Mouse (Mus musculus) ovary, postnatal 36 days (tissue): ENCODE results near the gene Cap2.

Experiments
- DNase-seq: peaks from one replicate; pipeline ENCODE4 v3.0.0; 2022; ENCODE audit warnings: low spot score, mixed read lengths

Gene Cap2

DNA sequence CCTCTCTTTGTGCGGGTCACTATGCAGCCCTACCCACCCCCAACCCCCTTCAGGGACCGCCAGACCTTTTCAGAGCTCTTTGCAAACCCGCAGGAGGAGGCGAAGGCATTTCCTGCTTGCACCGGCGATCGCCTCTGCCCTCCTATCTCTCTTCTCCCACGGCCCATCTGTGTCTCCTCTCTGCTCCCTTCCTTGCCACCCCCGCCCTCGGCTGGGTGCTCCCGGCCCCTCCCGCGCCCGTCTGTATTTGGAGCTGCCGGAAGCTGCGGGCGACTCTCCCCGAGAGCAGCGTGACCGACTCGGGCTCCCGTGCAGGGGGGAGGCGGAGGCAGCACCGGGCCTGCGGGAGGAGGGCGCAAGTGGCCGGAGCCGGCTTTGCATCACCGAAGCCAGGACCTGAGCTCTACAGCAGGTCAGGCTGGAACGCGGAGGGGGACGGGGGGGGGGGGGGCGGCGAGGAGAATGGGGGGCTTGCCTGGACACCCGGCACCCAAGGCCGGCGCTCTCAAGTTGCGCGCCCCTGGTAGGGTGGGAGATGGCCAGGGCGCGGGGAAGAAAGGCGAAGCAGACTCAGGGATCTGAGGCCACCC is at the start of gene Cap2:
Gene Cap2 (plus strand): TSS at position 49 of the 590 bp plus-strand sequence.
- DNase-seq, result peak; percentile 77

- no peak for DNase-seq
Observed at GRCm38 (mm10) chr13:46459546-46459945, 42.1 kb upstream of the Cap2 start.

GRCm38 (mm10) chr13:46462280-46462679 is 39.4 kb upstream of the Cap2 start:
- DNase-seq, result no peak

DNA sequence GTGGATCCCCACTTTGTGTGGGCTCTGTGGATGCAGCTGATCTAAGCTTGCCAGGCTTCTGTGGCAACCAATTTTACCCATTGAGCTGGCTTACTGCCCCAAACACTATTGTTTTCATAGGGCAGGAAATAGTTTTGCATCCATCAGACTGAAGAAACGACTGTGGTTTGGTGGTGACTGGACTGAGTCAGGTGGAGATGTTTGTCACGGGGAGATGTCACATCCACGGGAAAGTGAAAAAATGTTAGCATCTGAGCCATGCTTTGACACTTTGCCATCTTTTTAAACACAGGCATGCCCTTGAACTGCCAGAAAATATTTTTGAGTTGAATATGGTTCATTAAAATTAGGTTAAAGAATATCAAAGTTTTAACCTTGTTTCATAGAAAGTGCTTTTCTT is 37.9 kb upstream of the Cap2 start:
- DNase-seq, result no peak

- no peak for DNase-seq
Observed at GRCm38 (mm10) chr13:46468251-46468650, 33.4 kb upstream of the Cap2 start.

DNA sequence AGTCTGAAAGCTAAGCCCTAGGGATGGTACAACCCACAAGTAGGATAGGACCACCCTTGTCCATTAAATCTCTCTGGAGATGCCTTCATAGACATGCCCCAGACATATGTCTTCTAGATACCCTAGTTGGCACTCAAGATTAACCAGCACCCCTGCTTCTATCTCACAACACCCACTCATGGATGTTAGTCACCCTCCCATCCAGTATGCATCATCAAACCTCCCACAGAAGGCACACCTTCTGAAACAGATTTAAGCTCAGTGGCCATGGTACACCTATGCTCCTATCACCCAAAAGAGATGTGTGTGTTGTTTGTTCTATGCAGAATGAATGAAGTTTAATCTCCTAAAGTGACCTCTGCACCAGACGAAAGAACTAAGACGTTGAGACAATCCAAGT is 32.1 kb upstream of the Cap2 start:
- no peak for DNase-seq

DNA sequence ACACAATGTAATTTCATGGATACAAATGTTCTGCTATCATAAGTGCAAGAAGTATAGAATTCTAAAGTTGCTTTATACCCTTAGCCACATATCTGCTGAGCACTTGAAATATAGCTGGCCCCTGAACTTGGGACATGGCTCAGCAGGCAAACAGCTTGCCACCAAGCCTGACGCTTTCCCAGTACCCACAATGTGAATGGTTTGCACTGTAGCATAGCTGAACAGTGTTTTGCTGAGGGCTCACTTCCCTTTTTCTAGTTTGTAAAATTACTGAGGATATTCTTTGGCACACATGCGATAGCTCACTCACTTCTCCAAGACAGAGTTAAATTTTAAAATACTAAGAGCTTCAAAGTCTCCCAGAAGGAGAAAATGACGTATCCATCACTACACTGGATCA is 20.4 kb upstream of the Cap2 start:
- no peak for DNase-seq

GRCm38 (mm10) chr13:46485605-46486004 is 16.0 kb upstream of the Cap2 start:
- no peak for DNase-seq

GRCm38 (mm10) chr13:46488166-46488565 is 13.5 kb upstream of the Cap2 start:
- no peak for DNase-seq

- DNase-seq, result no peak
Observed at GRCm38 (mm10) chr13:46490644-46491043, 11.0 kb upstream of the Cap2 start.

DNA sequence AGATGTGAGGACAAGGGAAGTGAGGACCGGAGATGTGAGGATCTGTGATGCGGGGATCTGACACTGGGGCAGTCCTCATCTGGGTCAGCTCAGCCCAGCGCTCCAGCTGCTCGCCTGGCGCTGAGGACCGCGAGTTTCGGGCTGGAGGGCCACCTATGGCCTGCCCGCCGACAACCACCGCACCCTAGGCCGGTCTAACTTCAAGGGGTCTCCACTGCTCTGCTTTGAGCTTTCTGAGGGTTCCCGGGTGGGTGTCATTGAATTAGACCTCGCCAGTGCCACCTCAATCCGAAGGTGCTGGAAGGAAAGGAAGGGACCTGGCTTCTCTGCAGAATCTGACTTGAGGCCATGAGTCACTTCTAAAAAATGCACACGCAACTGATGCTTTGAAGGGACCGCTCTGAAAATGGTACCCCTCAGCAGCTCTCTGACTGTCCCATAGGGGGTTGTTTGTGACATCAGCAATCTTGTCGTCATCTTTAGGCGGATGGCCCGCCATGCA is 793 bp downstream of the Cap2 start:
- peak; percentile 10 for DNase-seq

DNA sequence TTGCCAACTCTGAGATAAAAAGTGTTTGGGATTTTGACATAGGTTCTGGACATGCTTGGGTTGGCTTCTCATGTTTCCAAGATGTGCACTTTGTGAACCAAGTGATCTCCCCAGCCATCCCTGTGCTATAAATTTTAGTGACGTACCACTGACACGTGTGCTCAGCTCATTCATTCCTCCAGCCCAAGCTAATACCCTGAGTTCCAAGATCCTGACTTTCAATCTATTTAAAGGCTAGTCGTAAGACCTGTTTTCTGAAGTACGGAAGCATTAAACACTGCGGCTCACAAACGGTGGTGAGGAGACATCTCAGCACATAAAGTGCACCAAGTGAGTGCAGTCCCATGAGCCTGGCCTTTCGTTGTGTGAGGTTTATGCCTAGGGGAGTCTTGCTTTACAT is 6.3 kb downstream of the Cap2 start:
- no peak for DNase-seq

GRCm38 (mm10) chr13:46508823-46509222 is 7.2 kb downstream of the Cap2 start:
- DNase-seq, result no peak

DNA sequence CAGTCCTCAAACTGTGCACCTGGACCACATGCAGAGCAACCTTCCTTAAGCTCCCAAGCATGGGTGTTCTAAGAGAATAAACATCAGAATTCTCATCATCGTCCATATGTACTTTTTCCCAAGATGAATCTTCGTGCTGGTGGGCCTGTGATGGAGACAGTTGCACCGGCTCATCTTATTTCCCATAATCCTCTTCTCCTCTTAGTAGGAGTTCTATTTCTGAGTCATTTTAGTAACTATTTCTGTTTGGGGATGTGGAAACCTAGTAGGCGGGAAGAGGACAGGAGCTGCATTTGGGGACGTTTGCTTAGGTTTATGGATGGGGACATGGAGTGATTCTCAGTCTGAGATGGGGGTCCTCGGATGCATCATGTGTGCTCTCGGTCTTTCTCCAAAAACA is 8.8 kb downstream of the Cap2 start:
- DNase-seq, result no peak

DNA sequence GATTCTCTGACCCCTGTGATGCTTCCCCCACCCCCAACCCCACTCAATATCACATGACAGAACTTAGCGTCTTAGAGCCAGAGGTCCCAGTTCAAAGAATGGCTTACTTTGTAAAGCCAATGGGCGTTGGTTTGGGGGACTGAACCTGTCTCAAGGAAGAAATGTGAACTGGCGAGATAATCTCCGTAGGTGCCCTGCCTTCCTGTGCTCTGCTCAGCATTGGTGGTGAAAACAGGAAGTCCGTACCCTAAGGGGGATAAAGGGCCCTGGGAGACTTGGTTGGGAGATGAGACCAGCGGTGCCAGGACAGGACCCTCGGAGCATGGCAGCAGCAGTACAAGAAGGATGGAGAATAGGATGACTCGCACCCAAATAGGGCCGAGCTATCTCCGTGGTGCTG is 12.8 kb downstream of the Cap2 start:
- DNase-seq, result no peak

DNA sequence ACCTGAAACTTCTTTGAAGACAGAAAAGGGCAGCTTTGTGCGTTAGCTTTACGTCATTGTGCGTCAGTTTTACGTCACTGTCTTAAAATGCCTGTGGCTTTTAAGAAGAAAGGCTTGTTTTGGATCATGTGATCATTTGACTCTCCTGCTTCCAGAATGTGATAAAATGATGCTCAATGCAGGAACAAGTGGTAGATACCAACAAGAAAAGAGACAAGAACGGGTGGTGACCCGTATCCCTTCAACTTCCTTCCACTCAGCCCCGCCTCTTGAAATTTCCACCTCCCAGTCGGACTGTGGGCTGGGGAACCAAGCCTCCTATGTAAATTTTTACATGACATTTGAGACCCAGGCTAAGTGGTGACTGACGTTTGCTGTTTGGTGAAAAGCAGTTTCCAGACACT is 13.5 kb downstream of the Cap2 start:
- no peak for DNase-seq

- no peak for DNase-seq
Observed at GRCm38 (mm10) chr13:46515524-46515923, 13.9 kb downstream of the Cap2 start.

- no peak for DNase-seq
Observed at GRCm38 (mm10) chr13:46516183-46516582, 14.5 kb downstream of the Cap2 start.

GRCm38 (mm10) chr13:46517211-46517685 is 15.6 kb downstream of the Cap2 start:
- no peak for DNase-seq

DNA sequence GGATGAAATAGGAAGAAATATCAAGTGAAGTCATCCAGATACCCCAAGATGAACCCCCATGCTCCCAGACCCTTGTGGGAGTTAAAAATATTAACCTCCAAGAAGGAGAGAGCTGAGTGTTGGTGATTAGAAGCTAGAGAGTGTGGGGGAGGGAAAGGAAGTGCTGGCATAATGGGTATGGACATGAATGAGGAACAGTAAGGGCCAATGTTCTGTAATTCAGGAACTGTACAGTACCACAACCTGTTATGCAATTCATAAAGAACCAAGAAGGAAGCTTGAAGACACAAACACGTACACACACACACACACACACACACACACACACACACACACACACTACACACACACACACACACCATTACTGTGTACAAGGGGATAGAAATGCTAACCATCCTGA is 19.8 kb downstream of the Cap2 start:
- no peak for DNase-seq

DNA sequence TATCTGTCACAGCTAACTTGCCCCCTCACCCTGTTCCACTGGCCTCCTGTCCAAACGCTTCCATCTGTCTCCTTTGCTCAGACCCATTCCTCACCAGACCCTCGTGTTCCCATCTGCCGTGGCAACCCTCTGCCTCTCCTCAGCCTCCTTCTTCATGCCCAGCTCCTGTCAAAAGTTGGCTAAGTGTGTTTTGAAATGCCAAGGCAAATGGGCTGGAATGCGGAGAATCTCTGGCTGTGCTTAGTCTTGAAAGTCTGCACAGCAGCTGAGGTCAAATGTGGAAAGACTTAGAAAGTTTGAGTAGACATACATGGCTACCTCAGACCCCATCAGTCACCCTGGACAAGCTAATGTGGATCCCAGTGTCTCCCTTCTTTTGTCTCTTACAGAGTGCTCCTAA is 21.1 kb downstream of the Cap2 start:
- DNase-seq, result no peak

DNA sequence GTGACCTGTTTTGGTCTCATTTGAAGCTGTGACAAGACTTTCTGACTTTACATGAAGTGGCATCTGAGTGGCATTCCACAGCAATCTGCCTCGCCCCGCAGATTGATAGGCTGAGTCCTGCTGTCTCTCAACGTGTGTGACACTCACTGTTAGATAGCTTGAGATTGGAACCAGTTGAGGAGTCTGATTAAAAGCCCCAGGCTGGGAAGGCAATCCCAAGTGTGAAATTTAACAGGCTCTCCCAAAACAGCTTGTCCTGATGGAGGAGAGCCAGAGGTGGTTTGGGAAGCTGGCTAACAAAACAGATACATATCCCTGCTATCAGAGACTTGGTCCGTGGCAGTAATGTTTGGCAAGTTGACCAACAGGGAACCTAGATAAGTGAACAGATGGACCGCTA is 21.6 kb downstream of the Cap2 start:
- no peak for DNase-seq

DNA sequence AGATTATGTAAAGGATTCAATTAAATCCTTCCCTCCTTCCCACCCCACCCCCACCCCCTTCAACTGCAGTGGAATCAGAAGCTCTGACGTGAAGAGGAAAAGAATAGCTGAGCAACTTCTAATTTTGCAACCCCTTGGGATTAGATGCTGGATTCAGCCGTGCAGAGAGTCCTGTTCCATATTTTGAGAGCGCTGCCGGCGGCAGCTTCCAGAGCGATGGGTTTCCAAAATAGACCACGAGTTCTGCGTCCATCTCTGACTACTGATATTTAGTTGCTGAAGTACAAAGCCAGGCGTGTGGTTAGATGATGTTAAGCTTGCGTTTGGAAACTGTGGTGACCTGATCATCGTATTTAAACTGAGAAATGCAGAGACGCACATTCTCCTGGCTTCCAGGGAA is 22.1 kb downstream of the Cap2 start:
- no peak for DNase-seq
